Mouse (Mus musculus): ENCODE data around the gene Ubqln2.

GRCm38 (mm10) chrX:153498665-153499293 is 752 bp downstream of the Ubqln2 start:
- TF ChIP-seq MAX (IDR thresholded peaks at IDR 0.05) (no peak), CTCF (IDR thresholded peaks at IDR 0.05; ENCODE audit: control insufficient read depth, insufficient read depth, insufficient read length) (no peak), FOSL1 (IDR thresholded peaks at IDR 0.05; ENCODE audit: insufficient read depth, low read length, poor library complexity, severe bottlenecking) (no peak), MYOD1 (IDR thresholded peaks at IDR 0.05; ENCODE audit: control insufficient read depth, insufficient read length, low read depth) (no peak), USF1 (IDR thresholded peaks at IDR 0.05; ENCODE audit: low read depth) (no peak)
